Mouse (Mus musculus) spleen, postnatal 4 days (tissue): Measurements from ENCODE around the gene Col4a2.

Experiments used
- DNase-seq, 2 experiments: peaks; one replicate each; pipeline ENCODE4 v3.0.0; 2022; ENCODE audit warnings: low spot score in 2 of 2

Gene Col4a2

GRCm38 (mm10) chr8:11323681-11324080 lies 11.1 kb downstream of the Col4a2 start:
- no peak for DNase-seq

GRCm38 (mm10) chr8:11324801-11325395 lies 12.3 kb downstream of the Col4a2 start:
- no peak for DNase-seq

GRCm38 (mm10) chr8:11327298-11327697 lies 14.7 kb downstream of the Col4a2 start:
- no peak for DNase-seq

DNA sequence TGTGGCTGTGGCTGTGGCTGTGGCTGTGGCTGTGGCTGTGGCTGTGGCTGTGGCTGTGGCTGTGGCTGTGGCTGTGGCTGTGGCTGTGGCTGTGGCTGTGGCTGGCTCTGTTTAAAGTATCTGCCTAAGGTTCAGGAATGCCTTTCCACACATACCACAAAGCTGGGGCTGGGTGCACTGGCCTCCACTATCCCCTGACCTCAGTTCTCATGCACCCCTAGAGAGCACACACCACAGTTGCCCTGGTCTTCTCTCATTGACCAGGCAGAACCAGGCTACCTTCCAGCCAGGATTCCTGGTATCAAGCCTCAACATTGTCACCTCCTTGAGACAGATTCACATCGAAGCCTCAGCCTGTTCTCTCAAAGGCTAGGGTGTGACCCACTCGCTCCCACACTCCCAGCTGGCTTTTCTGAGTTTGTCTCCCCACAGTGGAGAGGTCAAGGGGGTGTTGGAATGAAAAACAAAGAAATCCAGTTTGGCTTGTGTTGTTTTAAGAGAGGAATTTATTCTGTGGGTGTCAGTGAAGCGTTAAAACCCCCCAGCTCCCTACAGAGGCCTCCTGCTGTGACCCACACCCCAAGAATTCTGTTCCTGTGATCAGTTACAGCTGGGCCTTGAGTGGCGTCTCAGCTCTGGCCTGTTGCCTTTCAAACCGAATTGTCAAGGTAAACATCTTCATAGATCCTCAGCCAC lies 15.3 kb downstream of the Col4a2 start:
- DNase-seq = no peak

DNA sequence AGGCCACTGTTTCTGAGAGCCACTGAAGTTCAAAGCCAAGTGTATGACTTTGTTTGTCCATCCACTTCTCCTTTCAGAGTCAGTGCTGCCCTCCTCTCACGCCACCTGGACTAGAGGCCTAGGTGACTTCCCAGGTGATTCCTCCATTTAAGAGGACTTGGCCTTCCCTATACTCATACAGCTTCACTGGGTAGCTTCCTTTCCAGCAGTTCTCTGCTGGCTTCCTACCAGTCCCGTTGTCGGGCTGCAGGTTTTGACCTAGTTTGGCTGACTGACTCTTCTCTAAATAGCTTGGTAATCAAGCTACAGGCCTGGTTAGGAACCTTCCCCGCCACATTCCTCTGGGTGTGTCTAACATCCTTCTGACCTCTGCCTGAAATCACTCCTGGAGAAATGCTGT lies 19.0 kb downstream of the Col4a2 start:
- no peak for DNase-seq

DNA sequence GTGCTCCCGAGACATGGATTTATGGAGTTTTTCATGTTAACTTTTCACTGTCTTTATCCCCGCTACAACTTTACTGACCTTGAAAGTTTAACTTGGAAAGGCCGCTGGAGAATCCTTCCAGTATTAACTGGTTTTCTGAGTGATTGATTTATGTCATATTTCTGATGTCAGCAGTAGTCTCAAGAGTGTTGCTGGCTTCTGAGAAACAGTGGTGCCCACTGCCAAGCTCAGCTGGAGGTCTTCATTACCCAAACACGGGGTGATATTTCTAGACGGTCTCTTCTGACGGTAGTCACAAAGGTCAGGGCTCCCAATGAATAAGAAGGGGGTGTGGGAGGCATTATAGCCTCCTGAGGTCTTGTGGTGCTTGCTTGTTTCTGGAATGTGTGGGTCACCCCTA lies 21.1 kb downstream of the Col4a2 start:
- no peak for DNase-seq

GRCm38 (mm10) chr8:11334493-11334892 lies 21.9 kb downstream of the Col4a2 start:
- DNase-seq = no peak

GRCm38 (mm10) chr8:11335238-11335637 lies 22.6 kb downstream of the Col4a2 start:
- no peak for DNase-seq

DNA sequence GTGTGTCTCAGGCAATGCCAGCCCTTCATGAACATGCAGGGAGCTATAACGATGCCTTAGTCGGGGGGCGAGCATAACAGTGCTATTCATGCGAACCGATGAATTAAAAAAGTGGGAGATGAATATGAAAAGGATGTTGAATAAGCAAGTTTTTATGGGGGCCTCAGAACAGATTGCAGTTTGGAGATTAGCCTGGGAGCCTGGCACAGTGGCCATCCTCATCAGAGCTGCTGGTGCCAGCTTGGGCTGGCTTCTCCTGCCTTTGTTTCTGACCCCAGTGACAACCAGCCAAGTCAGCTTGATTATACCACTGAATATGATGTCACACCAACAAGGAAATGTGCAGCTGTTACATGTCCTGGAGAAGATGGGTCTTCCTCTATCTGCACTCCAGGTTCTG lies 23.7 kb downstream of the Col4a2 start:
- no peak for DNase-seq

DNA sequence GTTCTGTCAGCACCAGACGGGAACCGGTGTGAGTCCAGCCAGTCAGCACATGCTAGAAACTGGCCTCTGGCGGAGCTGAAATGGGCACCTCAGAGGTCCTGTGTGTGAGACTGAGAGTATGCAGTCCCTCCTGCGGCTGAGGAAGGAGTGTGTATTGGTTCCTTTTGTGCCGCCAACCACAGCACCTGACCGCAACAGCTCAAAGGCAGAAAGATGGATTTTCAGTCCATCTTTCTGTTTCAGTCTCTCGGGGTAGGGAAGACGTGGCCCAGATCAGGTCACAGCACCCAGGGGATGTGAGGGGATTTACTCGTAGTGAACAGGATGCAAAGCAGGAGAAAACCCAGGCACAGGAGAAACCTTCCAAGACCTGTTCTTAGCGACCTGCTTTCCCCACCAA lies 25.0 kb downstream of the Col4a2 start:
- no peak for DNase-seq

- DNase-seq = no peak
Measured at GRCm38 (mm10) chr8:11338507-11338906, 25.9 kb downstream of the Col4a2 start.

DNA sequence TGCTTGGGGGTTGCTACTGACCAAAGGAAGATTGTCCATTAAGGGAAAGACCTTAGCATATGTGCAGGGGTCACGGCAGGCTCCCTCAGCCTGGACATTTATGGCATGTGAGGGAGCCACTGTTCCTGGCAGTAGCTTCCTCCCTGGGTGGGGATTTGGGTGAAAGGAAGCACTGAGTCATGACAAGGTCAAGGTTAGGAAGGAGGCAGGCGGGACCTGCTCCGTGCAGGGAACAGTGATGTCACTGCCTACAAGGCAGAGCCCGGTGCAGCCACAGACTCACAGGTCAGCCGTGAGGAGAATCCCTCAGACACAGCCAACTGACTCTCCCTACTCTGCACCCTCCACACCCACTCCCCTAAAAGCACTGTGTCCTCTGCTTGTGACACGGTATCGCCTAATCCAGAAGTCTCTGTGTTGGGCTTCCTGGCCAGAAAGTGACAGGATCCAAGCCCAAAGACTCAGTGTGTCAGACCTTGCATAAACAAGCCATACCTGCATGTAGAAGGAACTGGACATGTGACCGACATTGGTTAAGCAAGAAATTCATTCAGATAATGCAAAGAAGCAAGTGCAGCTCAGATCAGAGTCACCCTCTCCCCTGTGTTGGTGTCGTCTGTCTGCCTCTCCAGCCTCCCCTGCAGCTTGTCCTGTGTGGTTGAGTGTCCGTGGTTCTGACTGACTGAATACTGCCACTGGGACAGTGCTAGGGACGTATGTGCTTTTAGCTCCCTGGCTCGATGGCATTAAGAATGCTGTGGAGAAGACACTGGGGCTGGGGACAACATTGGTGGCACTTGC lies 27.9 kb downstream of the Col4a2 start:
- no peak for DNase-seq

DNA sequence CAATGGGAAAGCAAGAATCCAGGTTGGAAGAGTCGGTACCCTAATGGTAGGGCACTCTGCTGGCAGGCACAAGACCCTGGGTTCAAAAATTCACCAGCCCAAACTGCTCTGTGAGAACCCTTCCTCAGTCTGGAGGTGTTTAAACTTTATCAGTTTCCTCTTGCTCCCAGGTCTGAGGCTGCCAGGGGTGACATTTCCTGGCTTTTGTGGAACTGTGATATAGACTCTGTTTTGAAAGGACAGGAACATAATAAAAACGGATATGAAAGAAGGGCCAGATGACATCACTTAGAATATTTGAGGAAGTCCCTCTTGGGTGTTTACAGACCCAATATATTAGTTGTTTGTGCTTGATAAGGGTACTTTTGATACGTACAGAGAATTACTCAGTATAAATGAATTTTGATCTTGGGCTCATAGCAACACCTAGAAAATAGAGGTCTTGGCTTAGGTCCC lies 28.5 kb downstream of the Col4a2 start:
- DNase-seq = no peak

DNA sequence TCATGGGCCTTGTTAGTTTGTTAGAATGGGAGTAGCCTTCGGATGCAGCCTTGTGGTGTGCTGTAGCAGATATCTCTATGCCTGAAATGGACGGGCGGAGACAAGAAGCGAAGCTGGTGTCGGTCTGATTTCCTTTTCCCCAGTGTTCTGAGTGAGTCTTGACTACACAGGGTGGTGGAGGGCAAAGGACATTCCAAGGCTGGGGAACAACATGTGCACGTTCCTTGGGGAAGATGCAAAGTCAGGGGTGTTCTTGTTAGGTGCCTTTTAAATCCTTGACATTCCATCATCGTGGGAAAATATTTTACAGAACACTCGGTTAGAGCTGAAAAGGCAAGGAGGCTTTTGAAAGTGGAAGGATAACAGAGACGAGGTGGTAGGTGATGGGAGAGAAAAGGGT lies 31.9 kb downstream of the Col4a2 start:
- DNase-seq = no peak

GRCm38 (mm10) chr8:11346225-11346624 lies 33.6 kb downstream of the Col4a2 start:
- DNase-seq = no peak

DNA sequence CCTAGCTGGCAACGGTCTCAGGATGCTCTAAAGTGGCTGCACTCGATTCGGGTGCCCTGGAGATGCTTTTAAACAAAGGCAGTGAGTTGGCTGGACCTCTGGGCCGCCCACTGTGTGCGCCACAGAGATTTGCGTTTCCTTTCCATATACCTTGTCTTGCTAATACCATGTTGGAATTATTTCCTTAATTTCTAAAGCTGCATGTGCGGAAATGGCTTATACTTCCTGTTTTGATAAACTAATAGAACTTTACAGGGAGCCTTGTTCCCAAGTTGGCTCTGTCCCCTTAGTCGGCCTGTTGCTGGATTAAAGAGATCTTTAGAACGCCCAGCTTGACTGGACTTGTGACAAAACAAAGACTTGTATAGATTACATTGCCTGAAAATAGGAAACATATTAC lies 35.1 kb downstream of the Col4a2 start:
- DNase-seq = no peak

GRCm38 (mm10) chr8:11348622-11349021 lies 36.0 kb downstream of the Col4a2 start:
- no peak for DNase-seq

DNA sequence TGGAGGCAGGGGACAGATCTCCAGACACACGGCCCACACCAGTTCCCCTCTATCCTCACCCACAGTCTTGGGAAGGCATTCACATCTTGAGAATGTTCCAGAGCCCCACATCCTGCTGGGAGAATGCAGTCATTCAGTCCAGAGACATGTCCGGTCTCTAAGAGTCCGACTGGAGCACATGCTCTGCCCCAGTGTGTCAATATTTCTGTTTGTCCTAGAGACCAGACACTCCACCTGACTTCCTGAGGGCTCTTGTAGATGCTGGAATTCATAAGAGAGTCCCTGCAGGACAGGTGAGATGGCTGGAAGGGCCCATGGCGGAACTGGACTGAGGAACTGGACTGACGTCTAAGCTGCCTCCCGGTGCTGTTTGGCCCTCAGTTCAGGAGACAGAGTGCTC lies 38.8 kb downstream of the Col4a2 start:
- DNase-seq = no peak

- DNase-seq = no peak
Measured at GRCm38 (mm10) chr8:11352514-11352913, 39.9 kb downstream of the Col4a2 start.

GRCm38 (mm10) chr8:11354800-11355451 lies 42.3 kb downstream of the Col4a2 start:
- DNase-seq = no peak

GRCm38 (mm10) chr8:11355900-11356299 lies 43.3 kb downstream of the Col4a2 start:
- DNase-seq = no peak

GRCm38 (mm10) chr8:11356776-11357175 lies 44.2 kb downstream of the Col4a2 start:
- no peak for DNase-seq
